Mouse (Mus musculus): ENCODE data around the gene Olfr1423.

Gene Olfr1423

GRCm38 (mm10) chr19:12010916-12011559 lies 30.1 kb downstream of the Olfr1423 start:
- H3K27me3 ChIP-seq (ENCODE audit: control insufficient read depth, insufficient read depth, low read length, poor library complexity, severe bottlenecking), result no peaks in the 10 kb centered on the region
- peak; percentile 89 for DNase-seq (ENCODE audit: low read depth, low spot score)

DNA sequence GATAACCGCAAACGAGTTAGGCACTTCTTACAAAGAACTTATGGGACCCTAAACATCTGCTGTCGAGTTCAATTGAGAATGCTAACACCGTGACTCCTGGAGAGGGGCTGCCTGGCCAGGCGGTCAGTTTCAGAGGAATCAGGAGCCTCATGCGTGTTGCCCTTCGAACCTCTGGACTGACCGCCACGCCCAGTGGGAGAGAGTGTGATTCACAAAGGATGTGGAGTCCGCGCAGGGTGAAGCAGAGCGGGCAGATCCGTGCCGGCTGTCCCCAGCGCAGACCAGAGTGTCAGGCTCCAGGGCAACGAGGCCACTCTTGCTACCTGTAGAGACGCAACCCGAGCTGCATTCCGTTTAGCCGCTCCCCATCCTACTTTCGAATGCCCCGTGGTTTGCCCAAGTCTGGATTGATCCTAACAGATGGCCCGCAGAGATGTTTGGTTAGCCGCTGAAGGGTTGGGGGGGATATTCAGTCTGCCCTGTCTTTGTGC lies 30.8 kb downstream of the Olfr1423 start:
- DNase-seq (ENCODE audit: low read depth, low spot score), result peak; percentile 53
- H3K36me3 ChIP-seq (ENCODE audit: control insufficient read depth, insufficient read depth, low read length, poor library complexity, severe bottlenecking), result no peaks in the 10 kb centered on the region
- H3K27me3 ChIP-seq (ENCODE audit: control insufficient read depth, insufficient read depth, low read length, poor library complexity, severe bottlenecking), result no peaks in the 10 kb centered on the region

More at GRCm38 (mm10) chr19:12010916-12011559, 30.1 kb downstream of the Olfr1423 start:
- no peaks in the 10 kb centered on the region for H3K36me3 ChIP-seq (ENCODE audit: control insufficient read depth, insufficient read depth, low read length, poor library complexity, severe bottlenecking)

GRCm38 (mm10) chr19:12009501-12010280 lies 31.4 kb downstream of the Olfr1423 start:
- Histone ChIP-seq H3K27me3 (ENCODE audit: control insufficient read depth, insufficient read depth, low read length, poor library complexity, severe bottlenecking) (no peaks in the 10 kb centered on the region), H3K36me3 (ENCODE audit: control insufficient read depth, insufficient read depth, low read length, poor library complexity, severe bottlenecking) (no peaks in the 10 kb centered on the region)
- DNase-seq (ENCODE audit: low read depth, low spot score), result peak; percentile 84

DNA sequence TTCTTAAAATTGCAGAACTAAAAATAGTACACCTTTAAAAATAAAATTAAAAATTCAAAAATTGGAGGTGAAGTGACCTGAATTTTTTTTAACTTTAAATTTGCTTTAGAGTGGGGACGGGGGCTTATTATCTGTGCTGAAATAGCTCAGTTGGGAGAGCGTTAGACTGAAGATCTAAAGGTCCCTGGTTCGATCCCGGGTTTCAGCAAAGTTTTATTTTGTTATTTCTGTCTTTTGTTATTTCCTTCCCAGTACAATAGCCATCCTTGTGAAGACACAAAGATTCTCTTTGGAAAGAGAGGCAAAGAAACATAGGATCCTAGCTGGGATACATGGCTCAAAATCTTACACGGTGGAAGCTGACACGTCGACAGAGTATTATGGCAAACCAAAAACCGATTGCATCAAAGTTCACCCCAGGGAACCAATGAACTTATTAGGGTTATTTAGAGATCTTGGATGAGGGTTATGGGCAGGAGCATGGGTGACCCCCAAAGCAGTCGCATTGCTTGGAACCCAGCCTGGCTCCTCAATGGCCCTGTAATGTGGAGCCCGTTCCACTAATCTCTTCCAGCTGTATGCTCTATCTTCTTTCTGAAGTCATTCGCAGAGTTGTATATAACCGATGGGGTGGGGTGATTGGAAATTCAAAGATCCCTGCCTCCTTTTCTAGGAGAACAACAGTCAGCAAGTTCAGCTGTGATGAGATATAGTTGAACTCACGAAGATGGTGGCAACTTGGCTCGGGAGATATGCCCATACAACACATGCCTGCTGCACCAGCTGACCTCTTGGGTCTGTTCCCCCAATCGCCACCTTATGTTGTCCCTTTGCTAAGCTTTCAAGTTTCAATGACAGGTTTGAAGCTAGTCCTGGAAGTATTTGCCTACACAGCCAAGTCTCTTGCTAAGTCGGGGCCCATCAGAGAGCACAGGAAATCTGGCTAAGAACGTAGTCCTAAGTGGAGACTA lies 32.4 kb downstream of the Olfr1423 start:
- no peaks in the 10 kb centered on the region for H3K27me3 ChIP-seq (ENCODE audit: control insufficient read depth, insufficient read depth, low read length, poor library complexity, severe bottlenecking)
- DNase-seq (ENCODE audit: low read depth, low spot score), result peak; percentile 21
- no peaks in the 10 kb centered on the region for H3K36me3 ChIP-seq (ENCODE audit: control insufficient read depth, insufficient read depth, low read length, poor library complexity, severe bottlenecking)

DNA sequence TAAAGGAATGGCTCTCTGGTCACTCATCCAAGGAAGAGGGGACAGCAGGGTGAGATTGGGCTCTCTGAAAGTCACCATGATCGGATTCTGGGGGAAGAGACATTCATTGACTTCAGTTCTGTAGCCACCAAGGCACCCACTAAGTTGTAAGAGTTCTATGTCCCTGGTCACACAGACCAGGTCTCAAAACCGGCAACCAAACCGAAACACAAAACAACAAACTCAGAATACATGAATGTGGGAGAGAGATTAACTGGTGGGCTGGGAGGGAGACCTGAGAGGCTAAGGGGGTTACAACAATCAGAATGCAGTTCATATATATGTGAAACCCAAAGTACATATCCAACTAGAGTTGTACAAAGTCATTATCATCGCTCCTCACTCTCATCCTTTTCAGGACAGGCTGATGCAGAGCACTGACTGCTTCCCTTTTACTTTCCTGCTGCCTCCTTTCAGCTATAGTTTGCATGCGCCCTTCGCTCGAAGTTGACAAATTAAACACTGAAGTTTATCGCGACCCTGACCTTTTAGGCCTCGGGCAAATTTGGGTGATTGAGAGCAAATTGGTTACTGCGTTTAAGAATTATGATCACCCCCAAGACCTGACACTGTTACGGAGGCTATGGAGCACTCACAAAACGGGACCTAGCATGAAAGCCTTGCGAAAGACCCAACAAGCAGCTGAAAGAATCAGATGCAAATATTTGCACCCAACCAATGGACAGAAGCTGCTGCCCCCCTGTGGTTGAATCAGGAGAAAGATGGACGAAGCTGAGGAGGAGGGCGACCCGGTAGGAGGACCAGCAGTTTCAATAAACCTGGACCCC lies 33.8 kb downstream of the Olfr1423 start:
- no peaks in the 10 kb centered on the region for H3K27me3 ChIP-seq (ENCODE audit: control insufficient read depth, insufficient read depth, low read length, poor library complexity, severe bottlenecking)
- no peaks in the 10 kb centered on the region for H3K36me3 ChIP-seq (ENCODE audit: control insufficient read depth, insufficient read depth, low read length, poor library complexity, severe bottlenecking)
- DNase-seq (ENCODE audit: low read depth, low spot score), result peak; percentile 76

- Histone ChIP-seq H3K27me3 (ENCODE audit: control insufficient read depth, insufficient read depth, low read length, poor library complexity, severe bottlenecking) (no peaks in the 10 kb centered on the region), H3K36me3 (ENCODE audit: control insufficient read depth, insufficient read depth, low read length, poor library complexity, severe bottlenecking) (no peaks in the 10 kb centered on the region)
- peak; percentile 41 for DNase-seq (ENCODE audit: low read depth, low spot score)
Measured at GRCm38 (mm10) chr19:12006361-12006947, 34.7 kb downstream of the Olfr1423 start.

- Histone ChIP-seq H3K36me3 (ENCODE audit: control insufficient read depth, insufficient read depth, low read length, poor library complexity, severe bottlenecking) (no peaks in the 10 kb centered on the region), H3K27me3 (ENCODE audit: control insufficient read depth, insufficient read depth, low read length, poor library complexity, severe bottlenecking) (no peaks in the 10 kb centered on the region)
- DNase-seq (ENCODE audit: low read depth, low spot score), result peak; percentile 94
Measured at GRCm38 (mm10) chr19:12005376-12006360, 35.4 kb downstream of the Olfr1423 start.

- H3K36me3 ChIP-seq (ENCODE audit: control insufficient read depth, insufficient read depth, low read length, poor library complexity, severe bottlenecking), result no peaks in the 10 kb centered on the region
- no peaks in the 10 kb centered on the region for H3K27me3 ChIP-seq (ENCODE audit: control insufficient read depth, insufficient read depth, low read length, poor library complexity, severe bottlenecking)
- peak; percentile 63 for DNase-seq (ENCODE audit: low read depth, low spot score)
Measured at GRCm38 (mm10) chr19:12004216-12005008, 36.7 kb downstream of the Olfr1423 start.

DNA sequence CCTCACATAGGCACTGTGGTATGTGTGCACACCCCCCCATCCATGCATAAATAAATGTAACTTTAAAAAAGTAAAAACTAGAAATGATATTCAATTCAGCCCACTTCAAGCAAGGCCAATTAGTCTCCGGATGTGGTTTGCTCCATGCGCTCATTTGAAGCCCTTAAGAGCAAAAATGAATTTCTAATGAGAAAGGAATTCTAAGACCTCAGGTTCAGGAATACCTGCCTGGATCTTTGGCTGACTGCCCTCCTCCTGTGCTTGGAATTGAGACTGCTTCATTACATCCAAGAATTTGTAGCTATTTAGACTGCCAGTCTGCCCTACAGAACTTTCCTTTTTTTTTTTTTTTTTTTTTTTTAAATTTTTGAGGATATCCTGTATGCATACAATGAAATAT lies 37.5 kb downstream of the Olfr1423 start:
- no peak for DNase-seq (ENCODE audit: low read depth, low spot score)
- H3K36me3 ChIP-seq (ENCODE audit: control insufficient read depth, insufficient read depth, low read length, poor library complexity, severe bottlenecking), result no peaks in the 10 kb centered on the region
- no peaks in the 10 kb centered on the region for H3K27me3 ChIP-seq (ENCODE audit: control insufficient read depth, insufficient read depth, low read length, poor library complexity, severe bottlenecking)

- Histone ChIP-seq H3K27me3 (ENCODE audit: control insufficient read depth, insufficient read depth, low read length, poor library complexity, severe bottlenecking) (no peaks in the 10 kb centered on the region), H3K36me3 (ENCODE audit: control insufficient read depth, insufficient read depth, low read length, poor library complexity, severe bottlenecking) (no peaks in the 10 kb centered on the region)
- no peak for DNase-seq (ENCODE audit: low read depth, low spot score)
Measured at GRCm38 (mm10) chr19:12002791-12003190, 38.3 kb downstream of the Olfr1423 start.

DNA sequence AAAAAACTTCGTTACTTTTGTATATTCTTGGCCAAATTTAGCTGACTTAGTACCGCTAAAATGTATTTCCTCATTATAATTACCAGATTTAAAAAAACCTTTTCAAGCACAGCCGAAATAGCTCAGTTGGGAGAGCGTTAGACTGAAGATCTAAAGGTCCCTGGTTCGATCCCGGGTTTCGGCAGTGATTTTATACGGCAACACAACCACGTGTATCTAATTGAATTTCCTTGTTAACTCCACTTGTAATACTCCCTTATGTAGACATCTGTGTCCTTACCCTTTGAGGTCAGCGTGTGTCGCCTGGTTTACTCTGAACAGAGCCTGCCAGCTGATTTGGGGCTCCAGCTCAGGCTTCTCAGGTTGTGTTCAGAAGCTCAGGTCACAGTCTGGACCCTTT lies 39.0 kb downstream of the Olfr1423 start:
- H3K36me3 ChIP-seq (ENCODE audit: control insufficient read depth, insufficient read depth, low read length, poor library complexity, severe bottlenecking), result no peaks in the 10 kb centered on the region
- H3K27me3 ChIP-seq (ENCODE audit: control insufficient read depth, insufficient read depth, low read length, poor library complexity, severe bottlenecking), result no peaks in the 10 kb centered on the region
- peak; percentile 80 for DNase-seq (ENCODE audit: low read depth, low spot score)

DNA sequence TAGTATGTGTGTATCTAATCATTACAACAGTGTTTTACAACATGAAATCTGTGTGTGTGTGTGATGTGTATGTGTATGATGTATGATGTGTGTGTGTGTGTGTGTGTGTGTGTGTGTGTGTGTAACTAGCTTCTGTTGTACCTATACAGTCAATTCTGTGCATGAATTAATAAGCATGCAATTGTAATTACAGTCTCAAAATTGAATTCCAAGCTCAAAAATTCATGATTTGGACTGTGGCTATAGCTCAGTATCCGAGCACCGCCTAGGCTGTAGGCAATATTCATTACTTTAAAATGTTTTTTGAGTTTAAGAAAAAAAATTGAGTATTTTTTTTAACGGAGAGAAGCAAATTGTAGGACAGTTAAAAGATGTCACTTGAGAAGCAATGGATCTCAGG lies 39.4 kb downstream of the Olfr1423 start:
- Histone ChIP-seq H3K36me3 (ENCODE audit: control insufficient read depth, insufficient read depth, low read length, poor library complexity, severe bottlenecking) (no peaks in the 10 kb centered on the region), H3K27me3 (ENCODE audit: control insufficient read depth, insufficient read depth, low read length, poor library complexity, severe bottlenecking) (no peaks in the 10 kb centered on the region)
- DNase-seq (ENCODE audit: low read depth, low spot score), result no peak

Data from splenic B cell, adult 2 months (primary cell).